Mouse (Mus musculus) heart, embryonic 12.5 days (tissue): Measurements from ENCODE around the gene Nlrc5. TPM values are rescaled to one million over a fixed set of nuclear protein-coding genes. Genes with fewer than 3 reads are reported as not detected.
A peak's percentile ranks its signal among the peaks of the same experiment; 100 is the strongest.

Source experiments
- ATAC-seq: fragments of 200-750 bp; cut with Nextera tagmentation; 2 replicates; pipeline ENCODE4 v1.8.0; 2017; ENCODE audit warnings: moderate TSS enrichment, moderate library complexity; ENCODE audit not compliant: insufficient number of reproducible peaks, low FRiP score
- H3K27ac ChIP-seq: fragments of 300-500 bp; sonication (generic); 2 replicates; pipeline ENCODE4 v1.5.1; 2016; ENCODE audit warnings: mild to moderate bottlenecking, moderate library complexity; ENCODE audit not compliant: poor library complexity, severe bottlenecking
- H3K27me3 ChIP-seq: fragments of 300-500 bp; sonication (generic); replicated peaks from 2 replicates; pipeline ENCODE4 v1.6.1; 2016; ENCODE audit warnings: mild to moderate bottlenecking, moderate library complexity
- H3K36me3 ChIP-seq: fragments of 300-500 bp; sonication (generic); 2 replicates; pipeline ENCODE4 v1.6.1; 2016; ENCODE audit warnings: mild to moderate bottlenecking, moderate library complexity
- H3K4me1 ChIP-seq: fragments of 300-500 bp; sonication (generic); replicated peaks from 2 replicates; pipeline ENCODE4 v1.6.1; 2016; ENCODE audit warnings: mild to moderate bottlenecking
- H3K4me2 ChIP-seq: fragments of 300-500 bp; sonication (generic); 2 replicates; pipeline ENCODE4 v1.6.1; 2016; ENCODE audit warnings: mild to moderate bottlenecking, moderate library complexity
- H3K4me3 ChIP-seq: fragments of 300-500 bp; sonication (generic); 2 replicates; pipeline ENCODE4 v1.5.1; 2016; ENCODE audit warnings: mild to moderate bottlenecking
- H3K9ac ChIP-seq: fragments of 300-500 bp; sonication (generic); 2 replicates; pipeline ENCODE4 v1.6.1; 2016; ENCODE audit warnings: mild to moderate bottlenecking, moderate library complexity
- H3K9me3 ChIP-seq: fragments of 300-500 bp; sonication (generic); replicated peaks from 2 replicates; pipeline ENCODE4 v1.6.1; 2016; ENCODE audit warnings: mild to moderate bottlenecking, moderate library complexity
- WGBS: fragments of 180-500 bp; shearing (Covaris S2); methylation state at CpG from one replicate; pipeline ENCODE4 v1.1.7; 2016; 5-methylcytosine and 5-hydroxymethylcytosine counted together
- polyA plus RNA-seq: library from polyadenylated mRNA; unstranded; fragments of >200 nt; fragmentation: Nextera tagmentation; extraction: Ambion mirVana; gene quantifications from 2 replicates; pipeline ENCODE4 v1.2.1, GENCODE M21; 2016

The Nlrc5 gene
- polyA plus RNA-seq, 1 experiment from 2014 or later: 0.08 TPM

DNA sequence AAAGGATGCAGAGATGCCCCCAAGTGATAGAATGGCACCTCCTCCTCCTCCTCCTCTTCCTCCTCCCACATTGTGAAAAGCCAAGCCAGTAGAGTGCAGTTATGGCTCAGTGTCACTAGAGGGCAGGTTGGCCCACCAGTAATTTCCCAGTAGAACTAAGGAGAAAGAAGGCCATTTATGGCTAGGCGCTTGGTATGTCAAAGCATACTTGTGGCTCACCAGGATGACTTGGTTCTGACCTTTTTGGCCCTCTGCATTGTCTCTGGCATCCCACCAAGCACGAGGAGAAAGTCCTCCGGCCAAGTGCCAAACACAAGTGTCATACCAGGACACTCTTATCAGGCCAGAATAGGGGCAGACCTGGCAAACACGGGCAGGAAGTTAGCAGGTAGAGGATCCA lies 94.1 kb downstream of the Nlrc5 start:
- 45% methylated on average over 4 of the region's 4 CpGs for WGBS
- ATAC-seq: no peak
- H3K4me3 ChIP-seq: no peak overlapping the region
- no peak overlapping the region for H3K27ac ChIP-seq
- 0 out of 2 replicates have a peak, but pooled peaks cover 7% of the 10 kb centered on the region for H3K4me1 ChIP-seq
- no peak overlapping the region for H3K4me2 ChIP-seq
- no peak overlapping the region for H3K9ac ChIP-seq
- H3K27me3 ChIP-seq: peaks cover 16% of the 10 kb centered on the region; the same call in 1 of the 2 replicates
- H3K9me3 ChIP-seq: no peaks in the 10 kb centered on the region
- H3K36me3 ChIP-seq: no peaks in the 10 kb centered on the region

DNA sequence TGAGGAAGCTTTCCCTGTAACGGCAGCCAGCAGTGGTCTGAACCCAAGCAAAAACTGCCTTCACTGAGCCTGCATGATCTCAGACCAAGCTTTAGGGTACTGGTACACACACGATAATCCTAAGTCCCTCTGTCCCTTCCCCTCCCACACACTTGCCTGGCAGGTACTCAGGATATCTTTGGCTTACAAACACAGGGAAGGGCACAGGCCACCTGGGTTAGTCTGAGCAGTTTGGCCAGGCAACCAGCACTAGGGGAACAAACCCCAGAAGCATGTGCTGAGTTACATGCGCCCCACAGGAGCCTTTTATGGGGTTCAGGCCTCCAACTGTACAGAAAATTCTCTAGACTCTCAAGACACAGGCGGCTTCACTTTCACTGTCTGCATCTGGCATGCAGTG lies 95.7 kb downstream of the Nlrc5 start:
- no peaks in the 10 kb centered on the region for H3K9me3 ChIP-seq
- H3K4me2 ChIP-seq: no peak overlapping the region
- no peak overlapping the region for H3K4me3 ChIP-seq
- H3K4me1 ChIP-seq: peaks cover 23% of the 10 kb centered on the region
- no peak overlapping the region for H3K9ac ChIP-seq
- peaks cover 29% of the 10 kb centered on the region for H3K27me3 ChIP-seq
- no peak overlapping the region for H3K27ac ChIP-seq
- H3K36me3 ChIP-seq: no peaks in the 10 kb centered on the region
- WGBS: 57% methylated on average over 4 of the region's 4 CpGs
- ATAC-seq: no peak

- Histone ChIP-seq H3K9ac (no peak overlapping the region), H3K4me3 (no peak overlapping the region), H3K4me2 (no peak overlapping the region), H3K36me3 (no peaks in the 10 kb centered on the region), H3K27ac (no peak overlapping the region), H3K4me1 (peaks cover 25% of the 10 kb centered on the region), H3K9me3 (no peaks in the 10 kb centered on the region), H3K27me3 (peaks cover 35% of the 10 kb centered on the region)
- ATAC-seq: no peak
- WGBS: 84% methylated on average over 4 of the region's 4 CpGs
Measured at GRCm38 (mm10) chr8:94530643-94531042, 96.5 kb downstream of the Nlrc5 start.

GRCm38 (mm10) chr8:94532000-94532399 lies 97.8 kb downstream of the Nlrc5 start:
- ATAC-seq: no peak
- H3K4me2 ChIP-seq: peak overlapping the region; percentile 86
- H3K4me1 ChIP-seq: peaks cover 31% of the 10 kb centered on the region
- peak overlapping the region; percentile 72 for H3K4me3 ChIP-seq
- H3K27me3 ChIP-seq: peaks cover 44% of the 10 kb centered on the region
- H3K36me3 ChIP-seq: no peaks in the 10 kb centered on the region
- no peak overlapping the region for H3K27ac ChIP-seq
- no peaks in the 10 kb centered on the region for H3K9me3 ChIP-seq
- H3K9ac ChIP-seq: peak overlapping the region; percentile 78; the same call in 1 of the 2 replicates
- 3% methylated on average over 8 of the region's 8 CpGs for WGBS

DNA sequence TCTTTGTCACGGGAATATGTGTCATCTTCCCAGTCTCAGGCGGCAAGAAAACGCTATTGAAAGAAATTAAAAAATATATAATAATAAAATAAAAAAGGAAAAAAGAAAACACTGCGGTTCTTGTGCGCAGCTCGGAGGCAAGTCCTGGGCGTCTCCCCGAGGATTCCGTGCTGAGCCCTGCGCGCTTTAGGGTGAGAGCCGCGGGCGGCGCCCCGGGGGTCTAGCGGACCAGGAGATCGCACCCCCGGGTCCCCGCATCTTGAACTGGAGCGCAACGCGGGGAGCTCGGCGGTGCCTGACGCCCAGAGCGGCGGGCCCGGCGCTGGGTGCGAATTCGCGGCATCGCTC lies 98.3 kb downstream of the Nlrc5 start:
- WGBS: under 1% methylated on average over 34 of the region's 34 CpGs
- H3K27ac ChIP-seq: no peak overlapping the region
- H3K27me3 ChIP-seq: peaks cover 49% of the 10 kb centered on the region
- H3K4me3 ChIP-seq: peak overlapping the region; percentile 72
- H3K4me2 ChIP-seq: peak overlapping the region; percentile 86
- no peaks in the 10 kb centered on the region for H3K9me3 ChIP-seq
- no peak for ATAC-seq
- peak overlapping the region; percentile 78 for H3K9ac ChIP-seq
- no peaks in the 10 kb centered on the region for H3K36me3 ChIP-seq
- H3K4me1 ChIP-seq: peaks cover 31% of the 10 kb centered on the region

DNA sequence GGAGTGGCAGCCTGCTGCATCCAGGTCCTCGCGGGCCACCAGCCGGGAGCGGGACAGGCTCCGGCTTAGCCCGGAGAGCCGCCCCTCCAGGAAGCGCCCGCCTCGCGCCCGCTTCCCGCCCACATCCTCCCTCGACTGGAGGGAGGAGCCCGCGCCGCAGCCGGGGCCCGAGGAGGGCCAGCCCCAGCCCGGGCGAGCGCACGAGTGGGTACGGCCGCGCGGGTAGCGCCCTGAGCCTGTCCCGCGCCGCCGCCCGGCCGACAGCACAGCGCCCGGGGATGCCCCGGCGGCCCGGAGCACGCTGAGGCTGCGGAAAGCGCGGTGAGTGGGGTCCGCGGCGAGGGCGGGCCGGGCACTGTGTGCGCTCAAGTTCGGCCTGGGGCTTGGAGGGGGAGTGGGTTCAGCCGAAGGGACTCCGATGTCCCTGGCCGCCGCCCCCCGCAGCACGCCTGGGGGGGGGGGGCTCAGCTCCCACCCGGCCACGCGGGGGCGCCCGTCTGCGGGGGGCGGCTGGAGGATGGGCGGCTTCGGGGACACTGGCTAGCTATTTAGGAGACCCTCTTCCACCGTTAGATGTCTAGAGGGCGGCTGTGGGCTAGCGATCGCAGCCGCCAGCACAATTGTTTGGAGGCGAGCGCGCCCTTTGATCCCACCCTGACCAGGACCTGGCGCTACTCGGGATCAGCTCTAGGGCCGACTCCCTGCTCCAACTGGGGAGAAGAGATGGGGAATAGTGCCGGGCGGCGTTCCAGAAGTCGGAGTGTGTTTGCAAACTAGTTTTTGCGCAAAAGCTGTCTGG lies 98.9 kb downstream of the Nlrc5 start, which contains the start of gene Cpne2:
Gene Cpne2 (plus strand): TSS at position 118 of the 799 bp plus-strand sequence.
- Histone ChIP-seq H3K27ac (no peak within 1 kb of the TSS), H3K4me2 (peak within 1 kb of the TSS; percentile 86), H3K9ac (peak within 1 kb of the TSS; percentile 78), H3K4me3 (peak within 1 kb of the TSS; percentile 72), H3K4me1 (peaks cover 31% of the 10 kb centered on the region), H3K36me3 (no peaks in the 10 kb centered on the region), H3K27me3 (peaks cover 50% of the 10 kb centered on the region), H3K9me3 (no peaks in the 10 kb centered on the region)
- 1% methylated on average over 79 of the region's 81 CpGs for WGBS
- peak; percentile 83 for ATAC-seq

DNA sequence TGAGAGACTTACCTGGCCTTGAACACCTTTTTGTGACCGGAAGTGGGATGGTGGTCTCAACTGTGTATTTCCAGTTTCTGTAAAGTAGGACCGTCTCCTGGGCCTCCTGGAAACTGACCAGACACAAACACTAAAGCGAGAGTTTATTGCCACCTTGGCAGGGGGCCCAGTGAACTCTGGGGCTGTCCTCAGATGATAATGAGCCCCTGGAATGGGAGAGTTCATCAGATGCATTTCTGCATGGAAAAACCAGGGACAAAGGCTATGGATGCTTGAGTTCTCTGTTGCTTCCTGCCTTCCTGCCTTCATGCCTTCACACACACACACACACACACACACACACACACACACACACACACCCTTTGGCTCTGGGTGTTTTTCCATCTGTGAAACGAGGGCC lies 100.5 kb downstream of the Nlrc5 start:
- no peak overlapping the region for H3K27ac ChIP-seq
- H3K4me3 ChIP-seq: no peak overlapping the region
- ATAC-seq: no peak
- H3K27me3 ChIP-seq: peaks cover 50% of the 10 kb centered on the region
- H3K4me1 ChIP-seq: peaks cover 31% of the 10 kb centered on the region
- H3K9ac ChIP-seq: no peak overlapping the region
- no peaks in the 10 kb centered on the region for H3K9me3 ChIP-seq
- 0 out of 2 replicates have a peak overlapping the region, but pooled peaks have one; percentile 4 for H3K4me2 ChIP-seq
- no peaks in the 10 kb centered on the region for H3K36me3 ChIP-seq
- WGBS: 33% methylated on average over 4 of the region's 4 CpGs

- no peak for ATAC-seq
- Histone ChIP-seq H3K4me1 (peaks cover 33% of the 10 kb centered on the region), H3K36me3 (no peaks in the 10 kb centered on the region), H3K9ac (no peak overlapping the region), H3K27me3 (peaks cover 50% of the 10 kb centered on the region), H3K4me3 (no peak overlapping the region), H3K4me2 (no peak overlapping the region), H3K27ac (no peak overlapping the region), H3K9me3 (no peaks in the 10 kb centered on the region)
- WGBS: 74% methylated on average over 7 of the region's 7 CpGs
Measured at GRCm38 (mm10) chr8:94535631-94536030, 101.5 kb downstream of the Nlrc5 start.

- Histone ChIP-seq H3K4me1 (peaks cover 29% of the 10 kb centered on the region), H3K36me3 (no peaks in the 10 kb centered on the region), H3K4me3 (no peak overlapping the region), H3K27me3 (peaks cover 47% of the 10 kb centered on the region), H3K9me3 (no peaks in the 10 kb centered on the region), H3K27ac (no peak overlapping the region), H3K4me2 (no peak overlapping the region), H3K9ac (no peak overlapping the region)
- WGBS: 69% methylated on average over 2 of the region's 2 CpGs
- ATAC-seq: no peak
Measured at GRCm38 (mm10) chr8:94537456-94537855, 103.3 kb downstream of the Nlrc5 start.

DNA sequence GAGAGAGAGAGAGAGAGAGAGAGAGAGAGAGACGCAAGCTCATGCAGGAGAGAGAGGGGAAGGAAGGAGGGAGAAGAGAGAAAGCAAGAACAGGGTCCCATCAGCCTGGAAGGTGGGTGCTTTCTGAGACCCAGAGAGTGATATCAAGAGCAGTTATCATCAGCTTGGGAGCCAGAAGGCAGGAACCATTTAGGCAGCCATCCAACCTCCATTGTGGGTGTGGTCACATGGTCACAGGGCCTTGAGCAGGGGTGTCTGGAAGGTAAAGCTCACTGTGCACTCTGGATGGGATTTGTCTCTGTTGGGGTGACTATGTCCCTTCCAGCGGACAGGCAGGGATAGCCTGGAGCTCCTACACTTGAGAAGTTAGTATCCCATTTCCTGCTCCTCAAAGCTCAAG lies 105.9 kb downstream of the Nlrc5 start:
- no peak overlapping the region for H3K9ac ChIP-seq
- H3K4me2 ChIP-seq: no peak overlapping the region
- H3K27me3 ChIP-seq: peaks cover 26% of the 10 kb centered on the region
- no peaks in the 10 kb centered on the region for H3K36me3 ChIP-seq
- peaks cover 9% of the 10 kb centered on the region for H3K4me1 ChIP-seq
- no peak overlapping the region for H3K4me3 ChIP-seq
- 79% methylated on average over 2 of the region's 2 CpGs for WGBS
- no peak for ATAC-seq
- no peaks in the 10 kb centered on the region for H3K9me3 ChIP-seq
- no peak overlapping the region for H3K27ac ChIP-seq

- WGBS: 70% methylated on average over 18 of the region's 18 CpGs
- ATAC-seq: no peak
- H3K36me3 ChIP-seq: no peaks in the 10 kb centered on the region
Measured at GRCm38 (mm10) chr8:94540889-94541795, 107.0 kb downstream of the Nlrc5 start.

More at GRCm38 (mm10) chr8:94540889-94541795, 107.0 kb downstream of the Nlrc5 start:
- peaks cover 4% of the 10 kb centered on the region for H3K4me1 ChIP-seq
- H3K4me3 ChIP-seq: no peak overlapping the region
- H3K4me2 ChIP-seq: no peak overlapping the region
- no peak overlapping the region for H3K27ac ChIP-seq
- H3K9ac ChIP-seq: no peak overlapping the region
- H3K27me3 ChIP-seq: peaks cover 14% of the 10 kb centered on the region
- no peaks in the 10 kb centered on the region for H3K9me3 ChIP-seq
